Mouse (Mus musculus): ENCODE measurements around the gene Cdc42ep1. TPM values are rescaled to one million over a fixed set of nuclear protein-coding genes. Genes with fewer than 3 reads are reported as not detected.

The Cdc42ep1 gene
- 28.4 and 37.9 TPM in 2 replicates for polyA plus RNA-seq (2014; fragmentation: Nextera tagmentation; extraction: Ambion mirVana)

- H3K4me3 ChIP-seq (ENCODE audit: low read length) = peak within 1 kb of the TSS; percentile 68
- under 1% methylated on average over 74 of the region's 86 CpGs for WGBS
- H3K4me2 ChIP-seq (replicated peaks; ENCODE audit: low read depth, low read length) = peak within 1 kb of the TSS; percentile 83
- peak within 1 kb of the TSS; percentile 91 for H3K27ac ChIP-seq (ENCODE audit: low read depth, low read length)
- H3K4me1 ChIP-seq (ENCODE audit: control insufficient read depth, insufficient read depth, low read length) = peaks cover 48% of the 10 kb centered on the region
- H3K36me3 ChIP-seq (ENCODE audit: control insufficient read depth, insufficient read depth, low read length) = peaks cover 6% of the 10 kb centered on the region; the same call in 1 of the 2 replicates
- H3K9me3 ChIP-seq (ENCODE audit: control insufficient read depth, low read length) = no peaks in the 10 kb centered on the region
- H3K27me3 ChIP-seq (ENCODE audit: control insufficient read depth, insufficient read depth, low read length) = peaks cover 8% of the 10 kb centered on the region
- ATAC-seq (ENCODE audit: low FRiP score, low TSS enrichment) = peak; percentile 65
- H3K9ac ChIP-seq (ENCODE audit: low read depth, low read length) = peak within 1 kb of the TSS; percentile 89
Measured at GRCm38 (mm10) chr15:78842371-78843163, at the start of gene Cdc42ep1. Gene Cdc42ep1, plus strand, starts transcription at chr15:78842624.

DNA sequence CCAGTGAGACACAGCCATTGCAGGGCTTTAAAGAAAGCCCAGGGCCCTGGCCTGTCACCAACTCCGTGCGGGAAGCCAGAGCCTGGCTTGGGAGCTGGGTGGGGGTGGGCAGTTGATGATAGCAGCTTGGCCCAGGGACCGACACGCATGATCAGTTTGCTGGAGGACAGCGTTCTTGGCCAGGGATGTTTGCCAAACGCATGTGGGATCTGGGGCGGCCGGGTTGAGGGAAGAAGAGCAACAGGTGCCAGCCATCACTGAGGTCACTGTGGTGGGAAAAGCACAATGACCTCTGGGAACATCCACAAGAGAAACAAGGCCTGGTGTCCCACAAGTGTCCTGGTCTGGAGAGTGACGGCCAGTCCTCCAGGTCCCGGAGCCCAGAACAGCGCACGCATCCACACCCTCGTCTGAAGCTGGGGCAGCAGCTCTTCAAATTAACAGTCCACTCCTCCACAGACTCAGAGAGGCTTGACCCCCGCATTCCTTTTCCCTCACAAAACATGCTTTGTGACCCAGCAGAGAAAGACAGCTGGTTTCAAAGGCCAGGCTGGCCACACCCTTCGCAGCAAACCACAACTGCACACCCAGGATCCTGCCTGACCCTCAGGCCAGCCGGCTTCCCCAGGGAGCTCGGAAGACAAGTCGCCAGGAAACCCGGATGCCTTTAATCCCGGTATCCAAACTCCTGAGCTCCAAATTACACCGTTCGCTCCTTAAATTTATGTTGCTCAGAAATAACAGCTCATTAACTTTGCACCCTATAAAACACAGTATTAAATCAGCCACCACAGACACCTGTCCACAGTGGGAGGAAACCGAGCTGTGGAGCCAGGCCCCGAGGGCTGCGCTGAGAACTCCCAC is 46.0 kb upstream of the Cdc42ep1 start:
- Histone ChIP-seq H3K27ac (ENCODE audit: low read depth, low read length) (peak overlapping the region; percentile 32), H3K9ac (ENCODE audit: low read depth, low read length) (no peak overlapping the region), H3K9me3 (ENCODE audit: control insufficient read depth, low read length) (no peaks in the 10 kb centered on the region), H3K36me3 (ENCODE audit: control insufficient read depth, insufficient read depth, low read length) (no peaks in the 10 kb centered on the region), H3K27me3 (ENCODE audit: control insufficient read depth, insufficient read depth, low read length) (peaks cover 28% of the 10 kb centered on the region), H3K4me1 (ENCODE audit: control insufficient read depth, insufficient read depth, low read length) (peaks cover 17% of the 10 kb centered on the region), H3K4me3 (ENCODE audit: low read length) (no peak overlapping the region), H3K4me2 (replicated peaks; ENCODE audit: low read depth, low read length) (peak overlapping the region; percentile 19)
- peak; percentile 89 for ATAC-seq (ENCODE audit: low FRiP score, low TSS enrichment)
- 14% methylated on average over 25 of the region's 25 CpGs for WGBS

- Histone ChIP-seq H3K4me3 (ENCODE audit: low read length) (no peak overlapping the region), H3K27me3 (ENCODE audit: control insufficient read depth, insufficient read depth, low read length) (peaks cover 30% of the 10 kb centered on the region), H3K9me3 (ENCODE audit: control insufficient read depth, low read length) (no peaks in the 10 kb centered on the region), H3K4me1 (ENCODE audit: control insufficient read depth, insufficient read depth, low read length) (peaks cover 23% of the 10 kb centered on the region), H3K9ac (ENCODE audit: low read depth, low read length) (no peak overlapping the region), H3K36me3 (ENCODE audit: control insufficient read depth, insufficient read depth, low read length) (no peaks in the 10 kb centered on the region), H3K4me2 (replicated peaks; ENCODE audit: low read depth, low read length) (no peak overlapping the region), H3K27ac (ENCODE audit: low read depth, low read length) (no peak overlapping the region)
- ATAC-seq (ENCODE audit: low FRiP score, low TSS enrichment) = no peak; the same call in 1 of the 2 replicates
- WGBS = 27% methylated on average over 8 of the region's 8 CpGs
Measured at GRCm38 (mm10) chr15:78797060-78797329, 45.4 kb upstream of the Cdc42ep1 start.

DNA sequence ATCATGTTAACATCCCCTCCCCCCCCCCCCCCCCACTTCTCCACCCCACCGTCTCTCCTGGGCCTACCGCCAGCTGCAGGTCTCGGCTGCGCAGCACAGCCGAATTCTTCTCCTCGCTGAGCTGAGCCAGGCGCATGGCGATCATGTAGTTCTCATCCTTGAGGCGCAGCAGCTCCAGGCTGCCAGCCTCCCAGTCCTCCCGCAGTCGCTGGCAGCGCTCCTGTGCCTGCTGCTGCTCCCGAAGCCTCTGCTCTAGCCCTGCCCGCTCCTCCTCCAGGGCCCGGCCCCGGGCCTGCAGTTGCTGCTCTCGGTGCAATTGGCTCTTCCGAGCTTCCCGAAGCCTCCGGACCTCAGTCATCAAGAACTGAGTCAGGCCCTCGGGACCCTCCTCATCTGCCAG is 43.4 kb upstream of the Cdc42ep1 start:
- H3K27ac ChIP-seq (ENCODE audit: low read depth, low read length) = no peak overlapping the region
- no peaks in the 10 kb centered on the region for H3K9me3 ChIP-seq (ENCODE audit: control insufficient read depth, low read length)
- WGBS = 43% methylated on average over 21 of the region's 21 CpGs
- H3K36me3 ChIP-seq (ENCODE audit: control insufficient read depth, insufficient read depth, low read length) = no peaks in the 10 kb centered on the region
- no peak overlapping the region for H3K9ac ChIP-seq (ENCODE audit: low read depth, low read length)
- ATAC-seq (ENCODE audit: low FRiP score, low TSS enrichment) = no peak
- H3K4me1 ChIP-seq (ENCODE audit: control insufficient read depth, insufficient read depth, low read length) = peaks cover 41% of the 10 kb centered on the region
- H3K4me3 ChIP-seq (ENCODE audit: low read length) = no peak overlapping the region
- H3K4me2 ChIP-seq (replicated peaks; ENCODE audit: low read depth, low read length) = no peak overlapping the region
- peaks cover 41% of the 10 kb centered on the region for H3K27me3 ChIP-seq (ENCODE audit: control insufficient read depth, insufficient read depth, low read length)

DNA sequence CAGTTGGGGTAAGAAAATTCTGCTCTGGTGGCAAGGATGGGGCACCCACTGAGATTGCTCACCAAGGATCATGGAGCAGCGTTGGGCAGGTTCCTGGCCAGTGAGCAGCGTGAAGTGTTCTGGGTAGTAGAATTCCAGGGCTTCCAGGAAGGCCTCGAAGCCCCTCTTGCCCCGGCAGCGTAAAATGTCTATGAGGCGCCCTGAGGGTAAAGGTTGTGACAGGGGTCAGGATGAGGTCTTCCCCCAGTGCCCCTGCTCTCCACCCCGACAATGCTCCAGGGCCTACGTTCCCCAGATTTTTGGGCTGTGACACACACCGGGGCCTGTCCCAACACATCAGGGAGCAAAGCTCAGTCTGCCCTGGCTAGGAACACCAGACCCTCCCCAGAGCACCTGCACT is 40.9 kb upstream of the Cdc42ep1 start:
- Histone ChIP-seq H3K36me3 (ENCODE audit: control insufficient read depth, insufficient read depth, low read length) (no peaks in the 10 kb centered on the region), H3K4me2 (replicated peaks; ENCODE audit: low read depth, low read length) (peak overlapping the region; percentile 78), H3K4me3 (ENCODE audit: low read length) (peak overlapping the region; percentile 59), H3K4me1 (ENCODE audit: control insufficient read depth, insufficient read depth, low read length) (peaks cover 48% of the 10 kb centered on the region), H3K27ac (ENCODE audit: low read depth, low read length) (no peak overlapping the region), H3K9me3 (ENCODE audit: control insufficient read depth, low read length) (no peaks in the 10 kb centered on the region), H3K9ac (ENCODE audit: low read depth, low read length) (peak overlapping the region; percentile 67; the same call in 1 of the 2 replicates), H3K27me3 (ENCODE audit: control insufficient read depth, insufficient read depth, low read length) (peaks cover 37% of the 10 kb centered on the region)
- no peak for ATAC-seq (ENCODE audit: low FRiP score, low TSS enrichment)
- WGBS = 51% methylated on average over 9 of the region's 9 CpGs

DNA sequence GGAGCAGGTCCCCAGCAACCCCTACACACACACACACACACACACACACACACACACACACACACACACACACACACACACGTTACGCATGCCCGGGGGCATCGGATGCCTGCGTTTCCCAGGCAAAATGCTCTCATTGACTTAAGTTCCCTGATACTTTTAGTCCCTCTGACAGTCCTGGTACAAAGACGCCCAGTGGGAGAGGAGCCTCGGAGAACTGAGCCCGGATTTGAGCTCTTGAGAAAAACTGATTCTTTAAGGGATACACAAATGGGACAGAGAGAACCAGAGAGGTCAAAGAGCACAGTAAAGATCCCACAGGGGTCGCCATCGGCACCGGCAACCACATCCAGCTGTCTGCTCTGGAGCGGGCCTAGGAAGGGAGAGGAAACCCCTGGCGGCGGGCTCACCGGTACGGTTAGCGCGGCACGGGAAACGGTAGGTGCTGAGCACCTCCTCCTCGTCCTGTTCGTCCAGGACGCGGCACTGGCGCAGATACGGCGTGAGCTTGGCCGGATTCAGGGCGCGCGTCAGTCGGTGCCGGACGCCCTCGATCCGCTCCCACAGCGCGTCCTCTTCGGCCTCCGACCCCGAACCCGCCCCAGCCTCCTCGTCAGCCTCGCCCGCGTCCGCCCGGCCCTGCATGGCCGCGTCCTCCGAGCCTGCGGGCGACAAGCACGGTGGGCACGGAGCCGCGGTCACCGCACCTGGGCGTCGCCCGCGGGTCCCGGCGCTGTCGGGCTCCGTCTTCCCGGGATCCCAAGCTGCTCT is 40.3 kb upstream of the Cdc42ep1 start:
- H3K4me3 ChIP-seq (ENCODE audit: low read length) = peak overlapping the region; percentile 59
- whole genome bisulfite sequencing = 4% methylated on average over 66 of the region's 67 CpGs
- ATAC-seq (ENCODE audit: low FRiP score, low TSS enrichment) = peak; percentile 29; the same call in 1 of the 2 replicates
- peaks cover 39% of the 10 kb centered on the region for H3K27me3 ChIP-seq (ENCODE audit: control insufficient read depth, insufficient read depth, low read length)
- H3K27ac ChIP-seq (ENCODE audit: low read depth, low read length) = peak overlapping the region; percentile 82
- no peaks in the 10 kb centered on the region for H3K9me3 ChIP-seq (ENCODE audit: control insufficient read depth, low read length)
- H3K4me2 ChIP-seq (replicated peaks; ENCODE audit: low read depth, low read length) = peak overlapping the region; percentile 78
- H3K36me3 ChIP-seq (ENCODE audit: control insufficient read depth, insufficient read depth, low read length) = no peaks in the 10 kb centered on the region
- peaks cover 48% of the 10 kb centered on the region for H3K4me1 ChIP-seq (ENCODE audit: control insufficient read depth, insufficient read depth, low read length)
- H3K9ac ChIP-seq (ENCODE audit: low read depth, low read length) = peak overlapping the region; percentile 67

DNA sequence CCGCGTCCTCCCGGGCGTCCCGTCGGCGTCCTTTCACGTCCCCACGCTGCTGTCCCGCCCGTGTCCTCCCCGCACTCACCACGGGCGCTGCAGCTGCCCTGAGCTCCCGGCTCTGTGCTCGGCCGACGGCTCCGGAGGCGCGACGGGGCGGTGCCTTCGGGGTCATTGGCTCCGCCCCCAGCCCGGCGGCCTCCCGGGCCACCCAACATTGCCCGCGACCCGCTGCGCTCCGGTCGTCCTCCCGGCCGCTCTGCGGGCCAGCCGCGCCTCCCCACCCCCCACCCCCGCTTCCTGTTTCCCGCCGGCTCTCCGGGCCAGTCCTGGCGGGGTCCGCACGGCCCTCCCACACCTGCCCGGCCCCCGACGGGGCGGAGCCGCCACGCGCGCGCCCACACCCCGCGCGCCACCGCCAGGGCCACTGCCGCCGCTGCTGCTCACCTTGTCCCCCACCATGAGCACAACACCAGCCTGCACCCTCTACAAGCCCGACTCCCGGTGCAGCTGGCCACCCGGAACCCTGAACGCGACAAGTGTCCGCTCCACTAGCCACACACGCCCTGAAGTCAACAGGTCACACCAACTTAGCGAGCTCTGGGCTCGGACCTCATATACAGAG is 39.5 kb upstream of the Cdc42ep1 start, which contains the start of gene Card10:
Card10 (minus strand) TSS at position 267 of the 616 bp plus-strand sequence.
- 1% methylated on average over 46 of the region's 70 CpGs for WGBS
- Histone ChIP-seq H3K36me3 (ENCODE audit: control insufficient read depth, insufficient read depth, low read length) (no peaks in the 10 kb centered on the region), H3K27me3 (ENCODE audit: control insufficient read depth, insufficient read depth, low read length) (peaks cover 38% of the 10 kb centered on the region), H3K4me2 (replicated peaks; ENCODE audit: low read depth, low read length) (peak within 1 kb of the TSS; percentile 78), H3K4me3 (ENCODE audit: low read length) (peak within 1 kb of the TSS; percentile 59), H3K9me3 (ENCODE audit: control insufficient read depth, low read length) (no peaks in the 10 kb centered on the region), H3K9ac (ENCODE audit: low read depth, low read length) (peak within 1 kb of the TSS; percentile 67), H3K27ac (ENCODE audit: low read depth, low read length) (peak within 1 kb of the TSS; percentile 82), H3K4me1 (ENCODE audit: control insufficient read depth, insufficient read depth, low read length) (peaks cover 54% of the 10 kb centered on the region)
- ATAC-seq (ENCODE audit: low FRiP score, low TSS enrichment) = peak; percentile 52

DNA sequence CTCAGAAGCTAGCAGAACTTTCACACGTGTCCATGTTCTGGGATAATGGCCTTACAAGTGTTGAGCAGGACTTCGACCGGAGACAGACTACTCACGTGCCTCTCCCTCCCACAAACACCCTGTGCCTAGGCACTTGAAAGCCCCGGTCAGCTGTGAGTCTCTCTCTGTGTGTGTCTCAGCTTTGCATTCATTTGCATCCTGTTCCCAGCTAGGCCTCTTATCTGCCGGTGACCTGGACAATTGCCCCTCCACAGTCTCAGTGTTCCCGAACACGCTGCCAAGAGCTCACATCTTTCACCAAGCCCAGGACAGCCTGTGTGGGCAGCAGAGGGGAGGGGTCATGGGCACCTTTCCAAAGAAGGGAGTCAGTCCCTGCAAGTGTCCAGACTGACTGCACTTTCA is 38.9 kb upstream of the Cdc42ep1 start:
- no peak overlapping the region for H3K9ac ChIP-seq (ENCODE audit: low read depth, low read length)
- no peak overlapping the region; the same call in 1 of the 2 replicates for H3K4me3 ChIP-seq (ENCODE audit: low read length)
- no peaks in the 10 kb centered on the region for H3K36me3 ChIP-seq (ENCODE audit: control insufficient read depth, insufficient read depth, low read length)
- no peak overlapping the region for H3K4me2 ChIP-seq (replicated peaks; ENCODE audit: low read depth, low read length)
- ATAC-seq (ENCODE audit: low FRiP score, low TSS enrichment) = peak; percentile 3; the same call in 1 of the 2 replicates
- H3K9me3 ChIP-seq (ENCODE audit: control insufficient read depth, low read length) = no peaks in the 10 kb centered on the region
- H3K27me3 ChIP-seq (ENCODE audit: control insufficient read depth, insufficient read depth, low read length) = peaks cover 32% of the 10 kb centered on the region
- peaks cover 55% of the 10 kb centered on the region for H3K4me1 ChIP-seq (ENCODE audit: control insufficient read depth, insufficient read depth, low read length)
- WGBS = 3% methylated on average over 8 of the region's 8 CpGs
- H3K27ac ChIP-seq (ENCODE audit: low read depth, low read length) = peak overlapping the region; percentile 77; the same call in 1 of the 2 replicates
